Mouse (Mus musculus) common myeloid progenitor, adult 5-6 weeks (primary cell): ENCODE measurements around the gene Folr2. TPM values are rescaled to one million over a fixed set of nuclear protein-coding genes. Genes with fewer than 3 reads are reported as not detected.
A peak's percentile ranks its signal among the peaks of the same experiment; 100 is the strongest.

Experiments
- ATAC-seq: replicated peaks from 2 replicates; pipeline ENCODE4 v1.8.0; 2016; ENCODE audit warnings: low read depth, mild to moderate bottlenecking, moderate TSS enrichment, inconsistent platforms; ENCODE audit not compliant: poor library complexity, severe bottlenecking
- total RNA-seq: library from RNA; stranded (forward); fragments of 200-1000, 187-1606 nt; gene quantifications from 2 replicates; pipeline ENCODE4 v1.2.3, GENCODE M21; 2017

Folr2 gene
- not detected in 2 replicates for total RNA-seq

- 0 out of 2 replicates have a peak, but pooled peaks have one; percentile 22 for ATAC-seq
Measured at GRCm38 (mm10) chr7:101857094-101857493, at the start of gene Folr2. TSS of gene Folr2 (minus strand) at chr7:101857194.

GRCm38 (mm10) chr7:101906696-101907095 lies 49.7 kb upstream of the Folr2 start:
- ATAC-seq = no peak

GRCm38 (mm10) chr7:101906287-101906681 lies 49.3 kb upstream of the Folr2 start, which contains the start of gene Tomt:
TSS of gene Tomt (minus strand) at chr7:101906359.
- no peak for ATAC-seq

- peak; percentile 88 for ATAC-seq
Measured at GRCm38 (mm10) chr7:101905561-101906286, 48.7 kb upstream of the Folr2 start, which contains the start of gene Lamtor1. TSS of gene Lamtor1 (plus strand) at chr7:101905904.

- ATAC-seq = no peak
Measured at GRCm38 (mm10) chr7:101902846-101903245, 45.9 kb upstream of the Folr2 start.

GRCm38 (mm10) chr7:101901969-101902368 lies 45.0 kb upstream of the Folr2 start:
- no peak for ATAC-seq

GRCm38 (mm10) chr7:101900331-101901097 lies 43.5 kb upstream of the Folr2 start:
- no peak for ATAC-seq

- ATAC-seq = peak; percentile 92
Measured at GRCm38 (mm10) chr7:101896104-101897066, 39.4 kb upstream of the Folr2 start.

GRCm38 (mm10) chr7:101895695-101896094 lies 38.7 kb upstream of the Folr2 start:
- ATAC-seq = no peak

- ATAC-seq = no peak
Measured at GRCm38 (mm10) chr7:101888460-101888859, 31.5 kb upstream of the Folr2 start.

GRCm38 (mm10) chr7:101886274-101886673 lies 29.3 kb upstream of the Folr2 start:
- ATAC-seq = no peak

- ATAC-seq = 0 out of 2 replicates have a peak, but pooled peaks have one; percentile 25
Measured at GRCm38 (mm10) chr7:101884160-101884559, 27.2 kb upstream of the Folr2 start.

GRCm38 (mm10) chr7:101882413-101883154 lies 25.6 kb upstream of the Folr2 start:
- no peak for ATAC-seq

GRCm38 (mm10) chr7:101880855-101881254 lies 23.9 kb upstream of the Folr2 start:
- ATAC-seq = no peak

GRCm38 (mm10) chr7:101875978-101876377 lies 19.0 kb upstream of the Folr2 start:
- ATAC-seq = no peak

GRCm38 (mm10) chr7:101871296-101871695 lies 14.3 kb upstream of the Folr2 start:
- peak; percentile 22; the same call in 1 of the 2 replicates for ATAC-seq

GRCm38 (mm10) chr7:101870629-101871028 lies 13.6 kb upstream of the Folr2 start, which contains the start of gene Folr1:
TSS of gene Folr1 (minus strand) at chr7:101870788.
- no peak for ATAC-seq

GRCm38 (mm10) chr7:101869163-101869500 lies 12.1 kb upstream of the Folr2 start:
- no peak for ATAC-seq
